Mouse (Mus musculus) liver, embryonic 15.5 days (tissue): Measurements from ENCODE around the gene Cacna1c. TPM values are rescaled to one million over a fixed set of nuclear protein-coding genes. Genes with fewer than 3 reads are reported as not detected.

Source experiments
- ATAC-seq: fragments of 200-750 bp; cut with Nextera tagmentation; 2 replicates; pipeline ENCODE4 v1.8.0; 2017; ENCODE audit warnings: moderate number of reproducible peaks, mild to moderate bottlenecking, moderate library complexity; ENCODE audit not compliant: insufficient read depth
- H3K27ac ChIP-seq: fragments of 300-500 bp; sonication (generic); replicated peaks from 2 replicates; pipeline ENCODE4 v1.5.1; 2015; ENCODE audit warnings: mild to moderate bottlenecking, inconsistent platforms
- H3K27me3 ChIP-seq: fragments of 300-500 bp; sonication (generic); 2 replicates; pipeline ENCODE4 v1.6.1; 2015; ENCODE audit warnings: mild to moderate bottlenecking, inconsistent platforms
- H3K36me3 ChIP-seq: fragments of 300-500 bp; sonication (generic); replicated peaks from 2 replicates; pipeline ENCODE4 v1.6.1; 2015; ENCODE audit warnings: moderate library complexity, mild to moderate bottlenecking, inconsistent platforms
- H3K4me1 ChIP-seq: fragments of 300-500 bp; sonication (generic); replicated peaks from 2 replicates; pipeline ENCODE4 v1.6.1; 2015; ENCODE audit warnings: inconsistent platforms
- H3K4me2 ChIP-seq: fragments of 300-500 bp; sonication (generic); 2 replicates; pipeline ENCODE4 v1.6.1; 2015; ENCODE audit warnings: moderate library complexity, mild to moderate bottlenecking, inconsistent platforms
- H3K4me3 ChIP-seq: fragments of 300-500 bp; sonication (generic); replicated peaks from 2 replicates; pipeline ENCODE4 v1.5.1; 2015; ENCODE audit warnings: mild to moderate bottlenecking, inconsistent platforms
- H3K9ac ChIP-seq: fragments of 300-500 bp; sonication (generic); 2 replicates; pipeline ENCODE4 v1.6.1; 2015; ENCODE audit warnings: moderate library complexity, mild to moderate bottlenecking, inconsistent platforms
- H3K9me3 ChIP-seq: fragments of 300-500 bp; sonication (generic); replicated peaks from 2 replicates; pipeline ENCODE4 v1.6.1; 2016; ENCODE audit warnings: inconsistent platforms
- WGBS: fragments of 180-500 bp; shearing (Covaris S2); methylation state at CpG from one replicate; pipeline ENCODE4 v1.1.7; 2015; ENCODE audit warnings: mixed read lengths; ENCODE audit not compliant: insufficient replicate concordance; 5-methylcytosine and 5-hydroxymethylcytosine counted together
- polyA plus RNA-seq: library from polyadenylated mRNA; unstranded; fragments of >200 nt; fragmentation: Nextera tagmentation; extraction: Ambion mirVana; gene quantifications from 2 replicates; pipeline ENCODE4 v1.2.1, GENCODE M21; 2015

Gene Cacna1c
- polyA plus RNA-seq, 1 experiment from 2014 or later: 0.41 TPM

- H3K4me2 ChIP-seq: peak overlapping the region; percentile 35
- ATAC-seq: peak; percentile 76
- no peak overlapping the region for H3K4me3 ChIP-seq
- H3K27ac ChIP-seq: peak overlapping the region; percentile 48
- no peaks in the 10 kb centered on the region for H3K27me3 ChIP-seq
- peak overlapping the region; percentile 7; the same call in 1 of the 2 replicates for H3K9ac ChIP-seq
- 19% methylated on average over 5 of the region's 5 CpGs for WGBS
- H3K36me3 ChIP-seq: no peaks in the 10 kb centered on the region
- H3K9me3 ChIP-seq: no peaks in the 10 kb centered on the region
- peaks cover 37% of the 10 kb centered on the region for H3K4me1 ChIP-seq
These were observed 365.4 kb downstream of the Cacna1c start for GRCm38 (mm10) chr6:118830851-118831250.

- peaks cover 27% of the 10 kb centered on the region for H3K4me1 ChIP-seq
- H3K9ac ChIP-seq: no peak overlapping the region
- 77% methylated on average over 4 of the region's 4 CpGs for WGBS
- no peaks in the 10 kb centered on the region for H3K9me3 ChIP-seq
- no peaks in the 10 kb centered on the region for H3K36me3 ChIP-seq
- H3K4me3 ChIP-seq: no peak overlapping the region
- ATAC-seq: no peak
- H3K4me2 ChIP-seq: no peak overlapping the region
- H3K27ac ChIP-seq: no peak overlapping the region
- H3K27me3 ChIP-seq: no peaks in the 10 kb centered on the region
These were observed 368.0 kb downstream of the Cacna1c start for GRCm38 (mm10) chr6:118828187-118828586.

GRCm38 (mm10) chr6:118827560-118827959 is 368.7 kb downstream of the Cacna1c start:
- WGBS: 66% methylated on average over 8 of the region's 8 CpGs
- no peak overlapping the region for H3K4me2 ChIP-seq
- H3K9ac ChIP-seq: no peak overlapping the region

DNA sequence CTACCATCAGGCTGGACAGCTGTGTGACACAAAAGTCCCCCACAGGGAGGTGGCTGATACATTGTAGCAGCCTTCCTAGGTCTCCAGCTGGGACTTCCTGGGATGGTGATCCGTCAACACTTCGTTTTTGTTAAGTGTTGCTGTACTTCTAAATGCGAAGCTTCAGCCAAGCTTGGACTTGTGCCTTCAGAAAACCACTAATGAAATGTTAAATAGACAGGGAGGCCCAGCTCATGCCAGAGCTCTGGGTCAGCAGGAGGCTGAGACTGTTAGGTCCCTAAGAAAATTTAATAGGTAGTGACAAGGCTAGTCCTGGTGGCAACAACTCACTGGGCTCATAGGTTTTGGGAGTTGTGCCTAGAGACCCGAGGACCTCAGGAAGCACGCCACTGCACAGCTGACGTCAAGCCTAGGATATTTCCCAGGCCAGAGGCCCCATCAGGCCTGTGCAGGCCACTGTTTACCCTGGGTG is 370.8 kb downstream of the Cacna1c start:
- ATAC-seq: no peak

More at GRCm38 (mm10) chr6:118827560-118827959, 368.7 kb downstream of the Cacna1c start:
- Histone ChIP-seq H3K4me3 (no peak overlapping the region), H3K9me3 (no peaks in the 10 kb centered on the region), H3K27me3 (no peaks in the 10 kb centered on the region), H3K4me1 (peaks cover 24% of the 10 kb centered on the region), H3K36me3 (no peaks in the 10 kb centered on the region), H3K27ac (no peak overlapping the region)
- ATAC-seq: no peak

DNA sequence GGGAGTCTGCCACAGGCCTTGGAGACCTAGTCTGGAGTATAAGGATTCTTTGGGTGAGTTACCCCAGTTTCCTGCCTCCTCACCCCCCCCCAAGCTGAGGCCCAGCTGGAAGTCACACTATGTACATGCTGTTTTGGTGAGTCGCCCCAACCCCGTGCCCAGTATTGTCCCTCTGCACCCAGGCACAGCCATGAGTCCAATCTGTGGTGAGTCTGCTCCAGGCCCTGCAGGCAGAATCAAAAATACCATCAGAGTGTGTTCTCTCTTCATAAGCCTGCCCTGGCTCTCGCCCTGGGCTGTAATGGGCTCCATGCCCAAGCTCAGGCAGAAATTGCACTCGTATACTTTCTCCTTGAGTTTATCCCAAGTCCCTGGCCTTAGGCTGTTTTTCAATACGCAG is 374.7 kb downstream of the Cacna1c start:
- Histone ChIP-seq H3K27me3 (no peaks in the 10 kb centered on the region), H3K27ac (no peak overlapping the region), H3K4me2 (no peak overlapping the region), H3K9me3 (no peaks in the 10 kb centered on the region), H3K9ac (no peak overlapping the region), H3K4me3 (no peak overlapping the region), H3K36me3 (no peaks in the 10 kb centered on the region), H3K4me1 (no peaks in the 10 kb centered on the region)
- no peak for ATAC-seq
- WGBS: 73% methylated on average over 5 of the region's 5 CpGs

More for the DNA sequence above, 370.8 kb downstream of the Cacna1c start:
- no peaks in the 10 kb centered on the region for H3K36me3 ChIP-seq
- H3K4me1 ChIP-seq: peaks cover 5% of the 10 kb centered on the region
- no peak overlapping the region for H3K9ac ChIP-seq
- no peak overlapping the region for H3K4me2 ChIP-seq
- H3K27me3 ChIP-seq: no peaks in the 10 kb centered on the region
- no peak overlapping the region for H3K4me3 ChIP-seq
- H3K9me3 ChIP-seq: no peaks in the 10 kb centered on the region
- WGBS: 67% methylated on average over 6 of the region's 6 CpGs
- no peak overlapping the region for H3K27ac ChIP-seq

- H3K27me3 ChIP-seq: no peaks in the 10 kb centered on the region
- ATAC-seq: no peak
- H3K9me3 ChIP-seq: no peaks in the 10 kb centered on the region
- no peaks in the 10 kb centered on the region for H3K36me3 ChIP-seq
- no peak overlapping the region for H3K4me2 ChIP-seq
- 62% methylated on average over 7 of the region's 7 CpGs for WGBS
- no peaks in the 10 kb centered on the region for H3K4me1 ChIP-seq
- H3K27ac ChIP-seq: no peak overlapping the region
- H3K4me3 ChIP-seq: no peak overlapping the region
- no peak overlapping the region for H3K9ac ChIP-seq
These were observed 376.6 kb downstream of the Cacna1c start for GRCm38 (mm10) chr6:118819657-118820056.

DNA sequence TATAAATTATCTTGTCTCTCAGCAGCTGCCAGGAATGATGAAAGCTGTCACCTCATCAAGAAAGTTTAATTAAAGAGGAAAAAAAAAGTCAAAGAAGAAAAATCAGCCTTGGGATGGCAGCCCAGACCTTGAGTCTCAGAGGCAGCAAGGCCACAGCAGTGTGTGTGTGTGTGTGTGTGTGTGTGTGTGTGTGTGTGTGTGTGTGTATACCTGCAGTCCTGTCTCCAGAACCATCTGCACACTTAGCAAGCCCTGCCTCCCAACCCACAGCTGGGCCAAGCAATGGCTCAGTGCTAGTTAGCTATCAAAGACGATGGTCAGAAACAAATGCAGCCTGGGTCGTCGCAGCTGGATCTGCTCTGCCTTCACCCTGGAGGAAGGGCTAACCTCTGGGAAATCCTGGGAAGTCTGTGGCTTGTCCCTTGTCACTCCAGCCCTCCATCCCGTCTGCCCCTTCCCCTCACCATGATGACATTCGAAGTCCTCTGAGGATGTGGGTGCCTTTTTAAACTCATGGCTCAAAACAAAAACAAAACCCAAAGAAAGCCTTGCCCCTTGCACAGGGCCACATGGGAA is 378.2 kb downstream of the Cacna1c start:
- H3K4me3 ChIP-seq: no peak overlapping the region
- H3K9ac ChIP-seq: no peak overlapping the region
- 52% methylated on average over 5 of the region's 5 CpGs for WGBS
- H3K27me3 ChIP-seq: no peaks in the 10 kb centered on the region
- H3K9me3 ChIP-seq: no peaks in the 10 kb centered on the region
- H3K4me2 ChIP-seq: no peak overlapping the region
- no peak overlapping the region for H3K27ac ChIP-seq
- ATAC-seq: no peak
- no peaks in the 10 kb centered on the region for H3K36me3 ChIP-seq
- H3K4me1 ChIP-seq: no peaks in the 10 kb centered on the region

DNA sequence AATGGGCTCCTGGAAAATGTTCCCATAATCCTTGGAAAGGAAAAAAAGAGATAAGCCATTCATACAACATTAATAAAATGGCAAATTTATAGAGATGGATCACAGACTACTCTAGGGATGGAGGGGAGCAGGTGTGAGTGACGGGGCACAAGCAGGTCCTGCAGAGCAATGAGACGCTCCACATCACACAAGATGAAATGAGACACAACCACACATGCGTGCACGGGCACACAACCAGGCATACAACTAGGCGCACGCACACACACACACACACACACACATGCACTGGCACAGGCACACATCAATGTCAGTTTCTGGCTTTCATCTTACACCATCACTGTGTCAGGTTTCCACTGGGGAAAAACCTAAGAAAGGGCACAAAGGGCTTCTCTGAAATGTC is 380.0 kb downstream of the Cacna1c start:
- ATAC-seq: no peak
- Histone ChIP-seq H3K4me1 (no peaks in the 10 kb centered on the region), H3K27ac (no peak overlapping the region), H3K4me3 (no peak overlapping the region), H3K36me3 (no peaks in the 10 kb centered on the region), H3K27me3 (no peaks in the 10 kb centered on the region), H3K9me3 (no peaks in the 10 kb centered on the region), H3K9ac (no peak overlapping the region), H3K4me2 (no peak overlapping the region)
- WGBS: 73% methylated on average over 6 of the region's 6 CpGs

DNA sequence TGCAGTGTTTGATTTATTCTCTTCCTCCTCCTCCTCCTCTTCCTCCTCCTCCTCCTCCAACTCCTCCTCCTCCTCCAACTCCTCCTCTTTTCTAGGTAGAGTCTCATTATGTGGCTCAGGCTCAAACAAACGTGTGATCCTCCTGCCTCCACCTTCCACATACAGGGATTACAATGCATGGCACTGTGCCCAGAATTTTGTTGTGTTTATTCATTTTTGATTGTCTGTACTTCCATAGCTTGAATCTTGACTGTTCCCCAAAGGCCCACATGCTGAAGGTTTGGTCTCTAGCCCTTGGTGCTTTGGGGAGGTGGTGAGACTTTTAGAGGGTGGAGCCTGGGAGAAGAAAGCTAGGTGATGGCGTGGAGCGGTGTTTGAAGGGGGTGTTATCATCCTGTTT is 383.7 kb downstream of the Cacna1c start:
- 48% methylated on average over 3 of the region's 3 CpGs for WGBS
- no peak for ATAC-seq
- H3K27me3 ChIP-seq: no peaks in the 10 kb centered on the region; the same call in 1 of the 2 replicates
- H3K4me3 ChIP-seq: no peak overlapping the region
- H3K9ac ChIP-seq: no peak overlapping the region
- H3K4me2 ChIP-seq: no peak overlapping the region
- no peak overlapping the region for H3K27ac ChIP-seq
- peaks cover 5% of the 10 kb centered on the region; the same call in 1 of the 2 replicates for H3K4me1 ChIP-seq
- H3K36me3 ChIP-seq: no peaks in the 10 kb centered on the region
- H3K9me3 ChIP-seq: no peaks in the 10 kb centered on the region

- Histone ChIP-seq H3K4me1 (peaks cover 5% of the 10 kb centered on the region; the same call in 1 of the 2 replicates), H3K9me3 (no peaks in the 10 kb centered on the region), H3K27me3 (no peaks in the 10 kb centered on the region; the same call in 1 of the 2 replicates), H3K9ac (no peak overlapping the region), H3K4me2 (no peak overlapping the region), H3K4me3 (no peak overlapping the region), H3K27ac (no peak overlapping the region), H3K36me3 (no peaks in the 10 kb centered on the region)
- no peak for ATAC-seq
- WGBS: 64% methylated on average over 4 of the region's 4 CpGs
These were observed 384.2 kb downstream of the Cacna1c start for GRCm38 (mm10) chr6:118812007-118812406.

DNA sequence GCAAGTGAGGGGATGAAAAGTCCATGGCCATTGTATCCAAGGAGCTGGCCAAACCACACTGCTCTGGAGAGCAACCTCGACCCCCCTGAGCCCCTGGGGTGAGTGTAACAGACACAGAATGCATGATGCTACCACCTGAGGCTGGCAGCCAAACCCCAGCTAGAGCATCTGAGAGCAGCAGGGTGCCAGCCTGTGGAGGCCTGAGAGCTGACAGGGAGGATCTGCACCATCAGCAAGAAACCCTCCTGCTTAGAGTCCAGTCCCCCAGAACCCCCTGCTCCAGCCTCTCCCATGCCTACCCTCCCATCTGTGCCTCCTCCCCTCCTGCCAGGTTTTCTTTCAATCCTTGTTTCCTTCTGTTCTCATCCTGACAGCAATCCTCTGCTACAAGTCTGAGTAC is 385.4 kb downstream of the Cacna1c start:
- Histone ChIP-seq H3K4me1 (peaks cover 5% of the 10 kb centered on the region; the same call in 1 of the 2 replicates), H3K9me3 (no peaks in the 10 kb centered on the region), H3K27ac (no peak overlapping the region), H3K27me3 (no peaks in the 10 kb centered on the region; the same call in 1 of the 2 replicates), H3K36me3 (no peaks in the 10 kb centered on the region), H3K4me2 (no peak overlapping the region), H3K4me3 (no peak overlapping the region), H3K9ac (no peak overlapping the region)
- no peak for ATAC-seq
- 17% methylated on average over 1 of the region's 1 CpGs for WGBS

DNA sequence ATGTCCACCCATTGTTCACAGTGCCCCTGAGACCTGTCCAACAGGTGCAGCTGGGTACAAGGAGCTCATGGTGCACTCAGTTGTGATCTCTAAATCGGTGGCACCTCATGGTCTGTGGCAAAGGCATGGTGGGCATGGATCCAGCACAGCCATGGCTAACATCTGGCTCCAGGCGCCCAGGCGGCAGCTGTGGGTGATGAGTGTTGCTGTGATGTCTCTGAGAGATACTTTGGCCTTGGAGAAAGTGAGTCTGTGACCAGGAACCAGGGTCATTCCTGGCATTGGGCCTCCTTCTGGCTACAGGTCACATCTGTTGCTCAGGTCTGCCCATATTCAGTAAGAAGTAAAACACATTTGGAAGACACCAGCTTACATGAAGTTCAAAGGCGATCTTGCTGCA is 391.1 kb downstream of the Cacna1c start:
- Histone ChIP-seq H3K27ac (no peak overlapping the region), H3K4me3 (no peak overlapping the region), H3K9me3 (no peaks in the 10 kb centered on the region), H3K9ac (no peak overlapping the region), H3K36me3 (no peaks in the 10 kb centered on the region), H3K4me1 (peaks cover 5% of the 10 kb centered on the region; the same call in 1 of the 2 replicates), H3K27me3 (no peaks in the 10 kb centered on the region), H3K4me2 (no peak overlapping the region)
- no peak for ATAC-seq
- WGBS: 61% methylated on average over 4 of the region's 4 CpGs
